Mouse (Mus musculus): ENCODE results near the gene Slc48a1. TPM values are rescaled to one million over a fixed set of nuclear protein-coding genes. Genes with fewer than 3 reads are reported as not detected.

The Slc48a1 gene
- polyA plus RNA-seq, 1 experiment from 2014 or later, result 29.2 TPM

DNA sequence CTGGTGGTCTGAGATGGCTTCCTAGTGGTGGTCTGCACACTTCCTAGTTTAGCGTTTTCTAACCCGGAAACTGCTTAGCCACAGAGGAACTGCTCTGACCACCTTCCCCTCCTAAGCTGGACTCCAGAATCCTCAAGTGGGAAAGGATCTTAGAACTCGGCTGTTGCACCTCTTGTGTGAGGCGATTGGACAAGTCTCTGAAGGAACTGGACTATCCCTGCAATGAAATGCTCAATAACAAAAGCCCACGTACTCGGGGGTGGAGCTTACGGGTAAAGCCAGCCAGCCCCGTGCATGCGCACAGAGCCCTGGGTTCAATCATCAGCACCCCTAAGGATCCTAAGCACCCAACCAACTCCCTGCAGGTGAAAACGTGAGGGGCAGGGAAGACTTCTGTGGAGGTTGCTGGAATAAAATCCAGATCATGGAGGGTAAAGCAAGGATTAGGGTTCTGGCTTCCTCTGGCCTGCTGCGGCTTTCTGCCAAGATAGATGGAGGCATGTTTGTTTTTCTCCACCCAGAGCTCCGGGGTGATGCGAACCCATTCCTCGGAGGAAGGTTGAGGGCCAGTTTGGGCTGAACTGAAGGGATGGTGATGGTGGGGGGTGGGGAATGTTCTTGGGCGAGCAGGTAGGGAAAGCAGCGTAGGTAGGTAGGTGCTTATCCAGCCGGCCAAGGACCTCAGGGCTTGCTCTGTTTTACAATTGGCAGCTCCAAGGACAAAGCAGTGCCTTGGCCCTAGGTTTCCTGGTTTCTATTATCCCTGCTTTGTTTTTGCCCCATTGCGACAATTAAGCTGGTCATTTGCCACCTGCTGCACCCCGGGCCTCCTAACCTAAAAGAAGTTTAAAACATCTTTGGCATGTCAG, 9.7 kb downstream of the Slc48a1 start:
- Histone ChIP-seq H3K36me3 (ENCODE audit: control insufficient read depth, insufficient read depth, low read length) (no peaks in the 10 kb centered on the region; the same call in 1 of the 2 replicates), H3K4me1 (ENCODE audit: control insufficient read depth, insufficient read depth, low read length) (0 out of 2 replicates have a peak, but pooled peaks cover 2% of the 10 kb centered on the region), H3K4me2 (ENCODE audit: low read depth) (no peak overlapping the region), H3K27ac (ENCODE audit: low read depth, low read length) (no peak overlapping the region), H3K9ac (ENCODE audit: low read length) (no peak overlapping the region), H3K4me3 (ENCODE audit: low read depth, low read length) (no peak overlapping the region), H3K9me3 (ENCODE audit: control insufficient read depth, low read length) (no peaks in the 10 kb centered on the region), H3K27me3 (ENCODE audit: control insufficient read depth, insufficient read depth, low read length) (no peaks in the 10 kb centered on the region)
- DNase-seq (ENCODE audit: low spot score) (no peak), ATAC-seq (ENCODE audit: insufficient read depth, low FRiP score, low TSS enrichment) (no peak)
- WGBS, result 71% methylated on average over 19 of the region's 19 CpGs

DNA sequence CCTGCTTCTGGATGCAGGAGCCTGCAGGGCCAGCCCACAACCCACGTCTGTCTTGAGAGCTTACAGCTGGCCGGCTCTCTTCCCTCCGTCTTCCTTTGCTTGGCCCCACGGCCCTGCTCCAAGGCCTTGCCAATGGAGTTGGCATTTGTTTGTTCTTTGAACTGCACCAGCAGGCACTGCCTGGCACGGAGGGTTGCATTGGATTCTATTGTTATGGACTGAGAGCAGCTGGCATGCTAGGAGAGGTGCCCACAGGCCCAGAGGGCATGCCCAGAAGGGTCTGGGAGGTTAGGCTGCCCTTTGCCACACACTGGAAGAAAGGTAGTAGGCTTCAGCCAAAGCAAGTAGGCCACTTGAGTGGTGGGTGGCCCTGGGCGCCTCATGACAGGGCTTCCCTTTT, 10.5 kb downstream of the Slc48a1 start:
- Histone ChIP-seq H3K4me1 (ENCODE audit: control insufficient read depth, insufficient read depth, low read length) (0 out of 2 replicates have a peak, but pooled peaks cover 2% of the 10 kb centered on the region), H3K27ac (ENCODE audit: low read depth, low read length) (no peak overlapping the region), H3K4me2 (ENCODE audit: low read depth) (no peak overlapping the region), H3K4me3 (ENCODE audit: low read depth, low read length) (no peak overlapping the region), H3K9ac (ENCODE audit: low read length) (no peak overlapping the region), H3K36me3 (ENCODE audit: control insufficient read depth, insufficient read depth, low read length) (peaks cover 2% of the 10 kb centered on the region; the same call in 1 of the 2 replicates), H3K9me3 (ENCODE audit: control insufficient read depth, low read length) (no peaks in the 10 kb centered on the region), H3K27me3 (ENCODE audit: control insufficient read depth, insufficient read depth, low read length) (no peaks in the 10 kb centered on the region)
- WGBS, result 67% methylated on average over 6 of the region's 6 CpGs
- DNase-seq (ENCODE audit: low spot score) (no peak), ATAC-seq (ENCODE audit: insufficient read depth, low FRiP score, low TSS enrichment) (no peak)

DNA sequence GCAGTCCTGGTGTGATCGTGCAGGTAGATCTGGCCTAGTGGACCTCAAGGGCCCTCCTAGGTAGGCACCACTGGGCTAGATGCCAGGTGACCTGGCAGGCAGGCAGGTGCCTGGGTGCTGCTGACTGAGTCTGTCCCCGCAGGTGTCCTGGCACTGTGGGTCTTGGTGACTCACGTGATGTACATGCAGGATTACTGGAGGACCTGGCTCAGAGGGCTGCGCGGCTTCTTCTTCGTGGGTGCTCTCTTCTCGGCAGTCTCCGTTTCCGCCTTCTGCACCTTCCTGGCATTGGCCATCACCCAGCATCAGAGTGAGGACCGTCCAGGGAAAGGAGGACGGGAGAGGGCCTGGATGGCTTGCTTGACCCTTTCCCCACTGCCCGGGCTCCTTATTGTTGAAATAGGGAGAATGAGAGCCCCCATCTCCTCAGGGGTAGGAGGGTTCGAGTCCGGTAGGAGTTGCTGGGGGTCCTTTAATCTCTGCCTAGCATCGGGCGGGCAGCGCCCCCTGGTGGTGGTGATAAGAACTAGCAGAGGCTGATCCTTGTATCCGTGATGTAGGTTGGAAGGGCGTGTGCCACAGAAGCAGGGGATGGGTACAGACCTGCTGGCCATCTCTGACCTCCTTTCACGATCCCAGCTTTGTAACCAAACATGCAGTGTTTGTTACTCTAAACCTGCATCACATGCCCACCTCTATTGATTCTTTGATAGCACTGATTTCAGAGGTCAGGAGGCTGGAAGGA, 11.6 kb downstream of the Slc48a1 start:
- 60% methylated on average over 20 of the region's 20 CpGs for WGBS
- Histone ChIP-seq H3K4me2 (ENCODE audit: low read depth) (no peak overlapping the region), H3K36me3 (ENCODE audit: control insufficient read depth, insufficient read depth, low read length) (peaks cover 2% of the 10 kb centered on the region; the same call in 1 of the 2 replicates), H3K27ac (ENCODE audit: low read depth, low read length) (no peak overlapping the region), H3K27me3 (ENCODE audit: control insufficient read depth, insufficient read depth, low read length) (no peaks in the 10 kb centered on the region), H3K4me3 (ENCODE audit: low read depth, low read length) (no peak overlapping the region), H3K9ac (ENCODE audit: low read length) (no peak overlapping the region), H3K9me3 (ENCODE audit: control insufficient read depth, low read length) (no peaks in the 10 kb centered on the region), H3K4me1 (ENCODE audit: control insufficient read depth, insufficient read depth, low read length) (0 out of 2 replicates have a peak, but pooled peaks cover under 1% of the 10 kb centered on the region)
- 0 out of 2 replicates have a peak, but pooled peaks have one; percentile 29 for ATAC-seq (ENCODE audit: insufficient read depth, low FRiP score, low TSS enrichment)
- DNase-seq (ENCODE audit: low spot score), result peak; percentile 69

DNA sequence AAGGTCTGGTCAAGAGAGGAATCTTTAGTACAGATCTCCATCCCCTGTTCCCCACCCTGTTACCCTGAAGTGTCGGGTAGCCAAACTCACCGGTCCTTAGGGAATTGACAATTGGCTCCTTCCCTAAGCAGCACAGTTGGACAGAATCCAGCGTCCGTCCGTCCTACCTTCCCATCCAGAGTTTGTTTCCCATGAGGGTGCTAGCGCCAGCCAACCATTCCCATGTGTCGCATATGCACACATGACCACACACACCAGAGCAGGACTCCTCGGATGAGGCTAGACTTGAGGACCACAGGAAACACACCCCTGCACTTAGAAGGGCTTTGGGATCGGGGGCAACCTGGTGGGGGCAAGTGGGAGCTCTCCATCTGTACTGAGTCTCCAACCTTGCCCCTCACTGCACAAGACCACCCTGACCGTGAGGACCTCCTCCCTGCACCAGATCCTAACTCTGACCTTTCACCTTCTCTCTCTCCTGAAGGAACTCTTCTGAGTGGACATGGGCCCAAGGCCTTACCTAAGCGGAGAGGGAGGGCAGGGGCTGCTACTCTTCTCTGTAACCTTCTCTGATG, 12.9 kb downstream of the Slc48a1 start:
- 91% methylated on average over 11 of the region's 11 CpGs for WGBS
- no peak for ATAC-seq (ENCODE audit: insufficient read depth, low FRiP score, low TSS enrichment)

DNA sequence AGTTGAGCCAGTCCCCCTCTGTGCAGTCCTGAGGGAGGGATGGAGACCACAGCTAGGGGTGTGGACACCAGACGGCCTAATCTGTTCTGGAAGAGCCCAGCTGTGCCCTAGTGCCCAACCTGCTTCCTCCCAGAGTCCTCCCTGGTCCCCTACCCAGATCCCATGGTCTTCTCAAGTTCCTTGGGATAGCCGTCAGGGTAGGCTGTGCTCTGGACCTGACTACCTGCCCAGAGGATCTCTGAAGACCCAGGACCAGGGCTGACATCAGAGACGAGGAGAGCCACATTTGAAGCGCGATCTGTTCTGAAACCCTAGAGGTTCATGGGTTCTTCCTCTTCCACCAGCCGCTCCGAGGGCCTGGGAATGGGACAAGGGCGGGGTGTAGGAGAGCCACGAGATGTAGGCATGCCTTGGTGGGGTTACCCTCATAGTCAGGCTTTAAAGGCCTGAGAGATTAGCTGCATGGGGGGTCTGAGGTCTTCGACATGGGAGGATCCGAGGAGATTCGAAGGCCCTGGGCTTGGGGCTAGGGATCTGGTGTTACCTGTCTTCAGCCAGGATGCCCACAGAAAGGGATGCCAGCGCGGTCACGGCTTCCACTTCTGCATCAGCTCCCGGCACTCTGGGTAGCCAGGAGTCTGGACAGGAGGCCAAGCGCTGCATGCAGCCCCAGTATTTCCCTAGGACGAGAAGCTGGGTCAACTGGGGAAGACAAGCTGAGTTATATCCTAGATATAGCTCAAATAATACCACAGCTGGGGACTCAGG, 15.2 kb downstream of the Slc48a1 start:
- 93% methylated on average over 18 of the region's 18 CpGs for WGBS
- H3K9me3 ChIP-seq (ENCODE audit: control insufficient read depth, low read length), result no peaks in the 10 kb centered on the region
- H3K36me3 ChIP-seq (ENCODE audit: control insufficient read depth, insufficient read depth, low read length), result peaks cover 2% of the 10 kb centered on the region
- no peak for DNase-seq (ENCODE audit: low spot score)
- no peak overlapping the region for H3K27ac ChIP-seq (ENCODE audit: low read depth, low read length)
- 0 out of 2 replicates have a peak, but pooled peaks cover 5% of the 10 kb centered on the region for H3K4me1 ChIP-seq (ENCODE audit: control insufficient read depth, insufficient read depth, low read length)
- no peaks in the 10 kb centered on the region for H3K27me3 ChIP-seq (ENCODE audit: control insufficient read depth, insufficient read depth, low read length)
- no peak overlapping the region for H3K4me2 ChIP-seq (ENCODE audit: low read depth)
- no peak overlapping the region for H3K4me3 ChIP-seq (ENCODE audit: low read depth, low read length)
- H3K9ac ChIP-seq (ENCODE audit: low read length), result no peak overlapping the region
- no peak for ATAC-seq (ENCODE audit: insufficient read depth, low FRiP score, low TSS enrichment)

More for the DNA sequence above, 12.9 kb downstream of the Slc48a1 start:
- Histone ChIP-seq H3K36me3 (ENCODE audit: control insufficient read depth, insufficient read depth, low read length) (peaks cover 2% of the 10 kb centered on the region; the same call in 1 of the 2 replicates), H3K4me1 (ENCODE audit: control insufficient read depth, insufficient read depth, low read length) (no peaks in the 10 kb centered on the region), H3K4me3 (ENCODE audit: low read depth, low read length) (no peak overlapping the region), H3K9me3 (ENCODE audit: control insufficient read depth, low read length) (no peaks in the 10 kb centered on the region), H3K4me2 (ENCODE audit: low read depth) (no peak overlapping the region), H3K27ac (ENCODE audit: low read depth, low read length) (no peak overlapping the region), H3K27me3 (ENCODE audit: control insufficient read depth, insufficient read depth, low read length) (no peaks in the 10 kb centered on the region), H3K9ac (ENCODE audit: low read length) (no peak overlapping the region)
- DNase-seq (ENCODE audit: low spot score), result no peak

DNA sequence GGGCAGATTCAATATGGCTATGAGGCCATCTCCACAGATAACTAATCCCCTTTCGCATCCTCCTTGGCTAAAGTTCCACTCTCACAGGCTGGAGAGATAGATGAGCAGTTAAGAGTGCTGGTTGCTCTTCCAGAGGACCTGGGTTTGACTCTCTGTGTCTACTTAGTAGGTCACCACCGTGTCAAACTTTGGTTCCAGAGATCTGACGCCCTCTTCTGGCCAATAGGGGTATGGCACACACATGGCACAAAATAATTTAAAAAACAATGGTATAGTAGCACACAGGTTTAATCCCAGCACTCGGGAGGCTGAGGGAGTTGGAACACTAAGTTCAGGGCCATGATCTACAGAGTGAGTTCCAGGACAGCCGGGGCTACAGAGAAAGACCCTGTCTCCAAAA, 15.9 kb downstream of the Slc48a1 start:
- no peak overlapping the region for H3K9ac ChIP-seq (ENCODE audit: low read length)
- H3K27me3 ChIP-seq (ENCODE audit: control insufficient read depth, insufficient read depth, low read length), result no peaks in the 10 kb centered on the region
- 74% methylated on average over 5 of the region's 5 CpGs for WGBS
- H3K4me2 ChIP-seq (ENCODE audit: low read depth), result no peak overlapping the region
- peaks cover 2% of the 10 kb centered on the region for H3K36me3 ChIP-seq (ENCODE audit: control insufficient read depth, insufficient read depth, low read length)
- DNase-seq (ENCODE audit: low spot score) (no peak), ATAC-seq (ENCODE audit: insufficient read depth, low FRiP score, low TSS enrichment) (no peak)
- H3K27ac ChIP-seq (ENCODE audit: low read depth, low read length), result no peak overlapping the region
- H3K4me3 ChIP-seq (ENCODE audit: low read depth, low read length), result no peak overlapping the region
- no peaks in the 10 kb centered on the region for H3K9me3 ChIP-seq (ENCODE audit: control insufficient read depth, low read length)
- peaks cover 9% of the 10 kb centered on the region; the same call in 1 of the 2 replicates for H3K4me1 ChIP-seq (ENCODE audit: control insufficient read depth, insufficient read depth, low read length)

DNA sequence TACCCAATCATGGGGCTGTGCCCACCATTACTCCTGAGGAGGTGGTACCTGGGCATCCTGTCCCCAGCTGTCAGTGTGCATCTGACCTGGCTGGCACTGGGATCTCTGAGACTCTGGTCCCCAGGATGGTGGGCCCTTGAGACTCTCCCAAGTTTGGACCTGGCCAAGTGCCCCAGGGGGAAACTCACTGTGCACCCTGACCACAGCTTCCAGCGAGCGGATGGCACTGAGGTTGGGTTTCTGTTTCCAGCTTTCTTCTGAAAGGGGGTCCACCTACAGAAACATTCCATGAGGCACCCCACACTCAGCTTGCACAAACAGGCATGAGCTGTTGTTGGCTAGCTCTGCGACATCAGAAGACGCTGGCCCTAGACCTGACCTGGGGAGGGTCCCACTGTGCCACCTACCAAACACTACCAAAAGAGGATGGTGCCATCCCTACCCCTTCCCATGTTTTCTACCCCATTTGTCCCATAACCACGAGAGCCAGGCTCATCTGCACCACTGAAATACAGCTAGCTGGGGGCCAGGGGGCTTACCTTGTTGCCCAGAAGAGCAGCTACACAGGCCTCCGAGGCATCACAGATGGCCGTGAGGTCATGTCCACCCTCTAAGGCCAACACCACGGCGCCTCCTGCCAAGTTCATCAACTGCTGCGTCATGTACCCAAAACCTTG, 17.4 kb downstream of the Slc48a1 start:
- WGBS, result 90% methylated on average over 10 of the region's 10 CpGs
- Histone ChIP-seq H3K36me3 (ENCODE audit: control insufficient read depth, insufficient read depth, low read length) (peaks cover 2% of the 10 kb centered on the region), H3K9me3 (ENCODE audit: control insufficient read depth, low read length) (no peaks in the 10 kb centered on the region), H3K27ac (ENCODE audit: low read depth, low read length) (no peak overlapping the region), H3K4me3 (ENCODE audit: low read depth, low read length) (no peak overlapping the region), H3K27me3 (ENCODE audit: control insufficient read depth, insufficient read depth, low read length) (no peaks in the 10 kb centered on the region), H3K4me1 (ENCODE audit: control insufficient read depth, insufficient read depth, low read length) (peaks cover 9% of the 10 kb centered on the region; the same call in 1 of the 2 replicates), H3K9ac (ENCODE audit: low read length) (no peak overlapping the region), H3K4me2 (ENCODE audit: low read depth) (no peak overlapping the region)
- no peak for DNase-seq (ENCODE audit: low spot score)
- no peak for ATAC-seq (ENCODE audit: insufficient read depth, low FRiP score, low TSS enrichment)

All from neural tube, embryonic 11.5 days (tissue).